Mouse (Mus musculus): ENCODE results near the gene Btbd11. TPM values are rescaled to one million over a fixed set of nuclear protein-coding genes. Genes with fewer than 3 reads are reported as not detected.

Gene Btbd11
- polyA plus RNA-seq, 1 experiment, result 0.85 TPM

- 74% methylated on average over 10 of the region's 10 CpGs for WGBS
- no peak for TF ChIP-seq POLR2A (IDR thresholded peaks at IDR 0.05; ENCODE audit: borderline replicate concordance, control insufficient read depth, low read depth, low read length)
- TF ChIP-seq CTCF (IDR thresholded peaks at IDR 0.05; ENCODE audit: control insufficient read depth, insufficient read depth, low read length), result no peak
- Histone ChIP-seq H3K27ac (ENCODE audit: control insufficient read depth, insufficient read depth, low read depth, low read length, poor library complexity) (no peak overlapping the region), H3K4me3 (replicated peaks; ENCODE audit: control insufficient read depth, low read depth, low read length) (no peak overlapping the region), H3K4me1 (ENCODE audit: control insufficient read depth, insufficient read depth, low read length) (no peaks in the 10 kb centered on the region)
Measured at GRCm38 (mm10) chr10:85366876-85367275, 19.7 kb upstream of the Btbd11 start.

GRCm38 (mm10) chr10:85371309-85371708 lies 15.3 kb upstream of the Btbd11 start:
- WGBS, result 81% methylated on average over 2 of the region's 2 CpGs
- no peak overlapping the region for H3K4me3 ChIP-seq (replicated peaks; ENCODE audit: control insufficient read depth, low read depth, low read length)
- no peak overlapping the region for H3K27ac ChIP-seq (ENCODE audit: control insufficient read depth, insufficient read depth, low read depth, low read length, poor library complexity)
- TF ChIP-seq CTCF (IDR thresholded peaks at IDR 0.05; ENCODE audit: control insufficient read depth, insufficient read depth, low read length) (no peak), POLR2A (IDR thresholded peaks at IDR 0.05; ENCODE audit: borderline replicate concordance, control insufficient read depth, low read depth, low read length) (no peak)
- H3K4me1 ChIP-seq (ENCODE audit: control insufficient read depth, insufficient read depth, low read length), result no peaks in the 10 kb centered on the region

- no peak overlapping the region for H3K27ac ChIP-seq (ENCODE audit: control insufficient read depth, insufficient read depth, low read depth, low read length, poor library complexity)
- no peaks in the 10 kb centered on the region for H3K4me1 ChIP-seq (ENCODE audit: control insufficient read depth, insufficient read depth, low read length)
- TF ChIP-seq POLR2A (IDR thresholded peaks at IDR 0.05; ENCODE audit: borderline replicate concordance, control insufficient read depth, low read depth, low read length) (no peak), CTCF (IDR thresholded peaks at IDR 0.05; ENCODE audit: control insufficient read depth, insufficient read depth, low read length) (no peak)
- no peak overlapping the region for H3K4me3 ChIP-seq (replicated peaks; ENCODE audit: control insufficient read depth, low read depth, low read length)
- 66% methylated on average over 4 of the region's 4 CpGs for WGBS
Measured at GRCm38 (mm10) chr10:85372108-85372507, 14.5 kb upstream of the Btbd11 start.

GRCm38 (mm10) chr10:85378972-85379371 lies 7.6 kb upstream of the Btbd11 start:
- no peak for TF ChIP-seq POLR2A (IDR thresholded peaks at IDR 0.05; ENCODE audit: borderline replicate concordance, control insufficient read depth, low read depth, low read length)
- TF ChIP-seq CTCF (IDR thresholded peaks at IDR 0.05; ENCODE audit: control insufficient read depth, insufficient read depth, low read length), result no peak
- WGBS, result 43% methylated on average over 8 of the region's 8 CpGs
- Histone ChIP-seq H3K4me1 (ENCODE audit: control insufficient read depth, insufficient read depth, low read length) (no peaks in the 10 kb centered on the region), H3K4me3 (replicated peaks; ENCODE audit: control insufficient read depth, low read depth, low read length) (no peak overlapping the region), H3K27ac (ENCODE audit: control insufficient read depth, insufficient read depth, low read depth, low read length, poor library complexity) (no peak overlapping the region)

- TF ChIP-seq CTCF (IDR thresholded peaks at IDR 0.05; ENCODE audit: control insufficient read depth, insufficient read depth, low read length) (no peak), POLR2A (IDR thresholded peaks at IDR 0.05; ENCODE audit: borderline replicate concordance, control insufficient read depth, low read depth, low read length) (no peak)
- Histone ChIP-seq H3K4me3 (replicated peaks; ENCODE audit: control insufficient read depth, low read depth, low read length) (no peak overlapping the region), H3K27ac (ENCODE audit: control insufficient read depth, insufficient read depth, low read depth, low read length, poor library complexity) (no peak overlapping the region), H3K4me1 (ENCODE audit: control insufficient read depth, insufficient read depth, low read length) (no peaks in the 10 kb centered on the region)
- 78% methylated on average over 7 of the region's 7 CpGs for WGBS
Measured at GRCm38 (mm10) chr10:85382981-85383380, 3.6 kb upstream of the Btbd11 start.

GRCm38 (mm10) chr10:85387219-85388070 lies 831 bp downstream of the Btbd11 start:
- TF ChIP-seq POLR2A (IDR thresholded peaks at IDR 0.05; ENCODE audit: borderline replicate concordance, control insufficient read depth, low read depth, low read length), result no peak
- TF ChIP-seq CTCF (IDR thresholded peaks at IDR 0.05; ENCODE audit: control insufficient read depth, insufficient read depth, low read length), result no peak
- H3K27ac ChIP-seq (ENCODE audit: control insufficient read depth, insufficient read depth, low read depth, low read length, poor library complexity), result peak overlapping the region; percentile 2; the same call in 1 of the 2 replicates
- no peaks in the 10 kb centered on the region for H3K4me1 ChIP-seq (ENCODE audit: control insufficient read depth, insufficient read depth, low read length)
- 1% methylated on average over 78 of the region's 78 CpGs for WGBS
- H3K4me3 ChIP-seq (replicated peaks; ENCODE audit: control insufficient read depth, low read depth, low read length), result peak overlapping the region; percentile 59

GRCm38 (mm10) chr10:85388071-85388750 lies 1.6 kb downstream of the Btbd11 start:
- Histone ChIP-seq H3K27ac (ENCODE audit: control insufficient read depth, insufficient read depth, low read depth, low read length, poor library complexity) (no peak overlapping the region), H3K4me1 (ENCODE audit: control insufficient read depth, insufficient read depth, low read length) (no peaks in the 10 kb centered on the region), H3K4me3 (replicated peaks; ENCODE audit: control insufficient read depth, low read depth, low read length) (peak overlapping the region; percentile 49)
- WGBS, result 2% methylated on average over 50 of the region's 50 CpGs
- TF ChIP-seq POLR2A (IDR thresholded peaks at IDR 0.05; ENCODE audit: borderline replicate concordance, control insufficient read depth, low read depth, low read length) (no peak), CTCF (IDR thresholded peaks at IDR 0.05; ENCODE audit: control insufficient read depth, insufficient read depth, low read length) (no peak)

- Histone ChIP-seq H3K4me1 (ENCODE audit: control insufficient read depth, insufficient read depth, low read length) (no peaks in the 10 kb centered on the region), H3K27ac (ENCODE audit: control insufficient read depth, insufficient read depth, low read depth, low read length, poor library complexity) (no peak overlapping the region), H3K4me3 (replicated peaks; ENCODE audit: control insufficient read depth, low read depth, low read length) (no peak overlapping the region)
- WGBS, result 7% methylated on average over 9 of the region's 9 CpGs
- TF ChIP-seq POLR2A (IDR thresholded peaks at IDR 0.05; ENCODE audit: borderline replicate concordance, control insufficient read depth, low read depth, low read length), result no peak
- TF ChIP-seq CTCF (IDR thresholded peaks at IDR 0.05; ENCODE audit: control insufficient read depth, insufficient read depth, low read length), result no peak
Measured at GRCm38 (mm10) chr10:85388751-85389115, 2.1 kb downstream of the Btbd11 start.

Measured in bone marrow, adult 2 months (tissue).